Mouse (Mus musculus): ENCODE measurements around the gene Bloc1s6. TPM values are rescaled to one million over a fixed set of nuclear protein-coding genes. Genes with fewer than 3 reads are reported as not detected.

Gene Bloc1s6
- polyA plus RNA-seq, 1 experiment from 2014 or later, result 29.8 TPM

GRCm38 (mm10) chr2:122708080-122708479 lies 30.2 kb upstream of the Bloc1s6 start:
- no peaks in the 10 kb centered on the region for H3K4me1 ChIP-seq (ENCODE audit: insufficient read depth, low read depth, low read length)
- DNase-seq (ENCODE audit: low spot score), result no peak
- ATAC-seq, result no peak
- H3K27ac ChIP-seq (ENCODE audit: low read length), result no peak overlapping the region
- WGBS, result 29% methylated on average over 3 of the region's 3 CpGs
- no peak for TF ChIP-seq EP300 (IDR thresholded peaks at IDR 0.05)
- TF ChIP-seq CTCF (IDR thresholded peaks at IDR 0.05), result no peak
- H3K9ac ChIP-seq (replicated peaks; ENCODE audit: low read depth), result no peak overlapping the region
- no peaks in the 10 kb centered on the region for H3K9me3 ChIP-seq (ENCODE audit: low read length)
- no peaks in the 10 kb centered on the region for H3K27me3 ChIP-seq (replicated peaks; ENCODE audit: insufficient read depth, low read length)
- no peak overlapping the region for H3K4me2 ChIP-seq (replicated peaks; ENCODE audit: low read depth, low read length)
- H3K4me3 ChIP-seq (ENCODE audit: low read depth, low read length), result no peak overlapping the region
- no peaks in the 10 kb centered on the region for H3K36me3 ChIP-seq (ENCODE audit: insufficient read depth, low read length)

GRCm38 (mm10) chr2:122709156-122709555 lies 29.1 kb upstream of the Bloc1s6 start:
- Histone ChIP-seq H3K36me3 (ENCODE audit: insufficient read depth, low read length) (no peaks in the 10 kb centered on the region), H3K4me3 (ENCODE audit: low read depth, low read length) (no peak overlapping the region), H3K27ac (ENCODE audit: low read length) (no peak overlapping the region), H3K9ac (replicated peaks; ENCODE audit: low read depth) (no peak overlapping the region), H3K4me1 (ENCODE audit: insufficient read depth, low read depth, low read length) (no peaks in the 10 kb centered on the region), H3K9me3 (ENCODE audit: low read length) (no peaks in the 10 kb centered on the region), H3K4me2 (replicated peaks; ENCODE audit: low read depth, low read length) (no peak overlapping the region), H3K27me3 (replicated peaks; ENCODE audit: insufficient read depth, low read length) (no peaks in the 10 kb centered on the region)
- TF ChIP-seq EP300 (IDR thresholded peaks at IDR 0.05) (no peak), CTCF (IDR thresholded peaks at IDR 0.05) (no peak)
- ATAC-seq, result no peak
- WGBS, result 76% methylated on average over 1 of the region's 1 CpGs
- DNase-seq (ENCODE audit: low spot score), result no peak

- 65% methylated on average over 3 of the region's 3 CpGs for WGBS
- ATAC-seq (no peak), DNase-seq (ENCODE audit: low spot score) (no peak)
- Histone ChIP-seq H3K27ac (ENCODE audit: low read length) (no peak overlapping the region), H3K27me3 (replicated peaks; ENCODE audit: insufficient read depth, low read length) (no peaks in the 10 kb centered on the region), H3K9ac (replicated peaks; ENCODE audit: low read depth) (no peak overlapping the region), H3K4me2 (replicated peaks; ENCODE audit: low read depth, low read length) (no peak overlapping the region), H3K9me3 (ENCODE audit: low read length) (no peaks in the 10 kb centered on the region), H3K4me3 (ENCODE audit: low read depth, low read length) (no peak overlapping the region), H3K36me3 (ENCODE audit: insufficient read depth, low read length) (no peaks in the 10 kb centered on the region), H3K4me1 (ENCODE audit: insufficient read depth, low read depth, low read length) (no peaks in the 10 kb centered on the region)
- no peak for TF ChIP-seq CTCF (IDR thresholded peaks at IDR 0.05)
- no peak for TF ChIP-seq EP300 (IDR thresholded peaks at IDR 0.05)
Observed at GRCm38 (mm10) chr2:122711911-122712310, 26.4 kb upstream of the Bloc1s6 start.

GRCm38 (mm10) chr2:122712848-122713247 lies 25.5 kb upstream of the Bloc1s6 start:
- no peaks in the 10 kb centered on the region for H3K9me3 ChIP-seq (ENCODE audit: low read length)
- no peaks in the 10 kb centered on the region for H3K36me3 ChIP-seq (ENCODE audit: insufficient read depth, low read length)
- no peak overlapping the region for H3K27ac ChIP-seq (ENCODE audit: low read length)
- DNase-seq (ENCODE audit: low spot score), result no peak
- H3K27me3 ChIP-seq (replicated peaks; ENCODE audit: insufficient read depth, low read length), result no peaks in the 10 kb centered on the region
- no peak overlapping the region for H3K4me3 ChIP-seq (ENCODE audit: low read depth, low read length)
- 75% methylated on average over 2 of the region's 2 CpGs for WGBS
- H3K9ac ChIP-seq (replicated peaks; ENCODE audit: low read depth), result no peak overlapping the region
- no peak for ATAC-seq
- H3K4me2 ChIP-seq (replicated peaks; ENCODE audit: low read depth, low read length), result no peak overlapping the region
- H3K4me1 ChIP-seq (ENCODE audit: insufficient read depth, low read depth, low read length), result no peaks in the 10 kb centered on the region
- no peak for TF ChIP-seq CTCF (IDR thresholded peaks at IDR 0.05)
- TF ChIP-seq EP300 (IDR thresholded peaks at IDR 0.05), result no peak

- 62% methylated on average over 5 of the region's 5 CpGs for WGBS
- no peaks in the 10 kb centered on the region for H3K27me3 ChIP-seq (replicated peaks; ENCODE audit: insufficient read depth, low read length)
- no peak for ATAC-seq
- no peaks in the 10 kb centered on the region for H3K36me3 ChIP-seq (ENCODE audit: insufficient read depth, low read length)
- no peak overlapping the region for H3K27ac ChIP-seq (ENCODE audit: low read length)
- no peaks in the 10 kb centered on the region for H3K9me3 ChIP-seq (ENCODE audit: low read length)
- H3K4me1 ChIP-seq (ENCODE audit: insufficient read depth, low read depth, low read length), result no peaks in the 10 kb centered on the region
- no peak overlapping the region for H3K4me3 ChIP-seq (ENCODE audit: low read depth, low read length)
- no peak overlapping the region for H3K4me2 ChIP-seq (replicated peaks; ENCODE audit: low read depth, low read length)
- no peak for DNase-seq (ENCODE audit: low spot score)
- TF ChIP-seq EP300 (IDR thresholded peaks at IDR 0.05) (no peak), CTCF (IDR thresholded peaks at IDR 0.05) (no peak)
- no peak overlapping the region for H3K9ac ChIP-seq (replicated peaks; ENCODE audit: low read depth)
Observed at GRCm38 (mm10) chr2:122715148-122715692, 23.1 kb upstream of the Bloc1s6 start.

- H3K27ac ChIP-seq (ENCODE audit: low read length), result no peak overlapping the region
- ATAC-seq (no peak), DNase-seq (ENCODE audit: low spot score) (no peak)
- no peaks in the 10 kb centered on the region for H3K4me1 ChIP-seq (ENCODE audit: insufficient read depth, low read depth, low read length)
- H3K36me3 ChIP-seq (ENCODE audit: insufficient read depth, low read length), result no peaks in the 10 kb centered on the region
- no peaks in the 10 kb centered on the region for H3K27me3 ChIP-seq (replicated peaks; ENCODE audit: insufficient read depth, low read length)
- no peak overlapping the region for H3K4me2 ChIP-seq (replicated peaks; ENCODE audit: low read depth, low read length)
- no peak overlapping the region for H3K9ac ChIP-seq (replicated peaks; ENCODE audit: low read depth)
- no peak overlapping the region for H3K4me3 ChIP-seq (ENCODE audit: low read depth, low read length)
- no peaks in the 10 kb centered on the region for H3K9me3 ChIP-seq (ENCODE audit: low read length)
- 60% methylated on average over 3 of the region's 3 CpGs for WGBS
- no peak for TF ChIP-seq EP300 (IDR thresholded peaks at IDR 0.05)
- no peak for TF ChIP-seq CTCF (IDR thresholded peaks at IDR 0.05)
Observed at GRCm38 (mm10) chr2:122716301-122716842, 21.9 kb upstream of the Bloc1s6 start.
